Mouse (Mus musculus) CD8-positive naive resting alpha-beta T cell, adult 2 months (primary cell): ENCODE results near the gene Ypel2.
"Not testable (repeated sequence)": the region's sequence is repeated elsewhere in the genome, so short reads cannot be mapped to it uniquely, and the experiment has no call there.

Experiments used
- DNase-seq, 2 experiments: peaks; one replicate each; pipeline ENCODE4 v3.0.0; 2022; ENCODE audit warnings: low read depth in 2 of 2, low spot score in 2 of 2

Ypel2 gene

DNA sequence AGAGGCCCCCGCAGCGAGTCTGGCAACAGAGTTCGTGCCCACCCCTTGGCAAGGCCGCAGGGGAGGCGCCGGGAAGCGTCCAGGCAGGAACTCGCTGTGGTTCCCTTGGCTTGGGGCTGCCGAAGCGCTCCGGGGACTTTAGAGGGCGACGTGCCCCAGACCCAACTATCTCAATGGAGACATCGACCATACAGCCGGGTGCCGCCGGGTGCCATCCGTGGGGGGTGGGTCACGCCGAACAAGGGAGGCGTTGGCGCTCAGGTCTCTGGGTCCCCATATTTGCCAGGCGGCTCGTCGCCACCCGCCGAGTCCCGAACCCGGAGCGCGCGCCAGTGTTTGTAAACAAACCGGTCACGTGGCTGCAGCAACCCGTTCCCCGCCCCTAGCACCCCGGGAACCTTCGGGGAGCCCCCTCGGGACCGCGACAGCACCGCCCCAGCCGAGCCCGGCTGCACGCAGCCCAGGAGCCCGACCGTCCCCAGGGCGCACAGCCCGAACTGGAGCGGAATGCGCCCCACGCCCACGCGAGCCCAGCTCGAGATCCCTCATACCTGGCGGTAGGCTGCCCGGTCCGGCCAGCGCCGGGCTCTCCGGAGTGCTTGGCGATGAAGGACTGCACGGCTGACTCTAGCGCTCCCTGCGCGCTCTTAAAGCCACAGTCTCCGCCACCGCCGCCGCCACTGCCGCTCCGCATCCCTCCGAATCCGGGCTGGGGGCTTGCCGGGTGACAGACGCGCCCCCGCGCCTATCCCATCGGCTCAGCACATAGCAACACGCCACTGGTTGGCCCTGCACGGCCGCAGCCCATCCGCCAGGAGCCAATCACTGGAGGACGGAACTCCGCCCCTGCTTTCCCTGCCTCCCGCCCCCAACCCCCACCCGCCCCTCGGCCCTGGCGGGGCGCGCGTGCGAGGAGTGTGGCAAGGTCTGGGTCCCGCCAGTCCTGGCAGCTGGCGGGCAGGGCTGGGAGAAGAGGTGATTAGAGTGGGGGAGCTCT, at the start of gene Ypel2:
Ypel2 (minus strand) TSS at position 667 of the 997 bp plus-strand sequence.
- peak; percentile 70 to 75 for DNase-seq

DNA sequence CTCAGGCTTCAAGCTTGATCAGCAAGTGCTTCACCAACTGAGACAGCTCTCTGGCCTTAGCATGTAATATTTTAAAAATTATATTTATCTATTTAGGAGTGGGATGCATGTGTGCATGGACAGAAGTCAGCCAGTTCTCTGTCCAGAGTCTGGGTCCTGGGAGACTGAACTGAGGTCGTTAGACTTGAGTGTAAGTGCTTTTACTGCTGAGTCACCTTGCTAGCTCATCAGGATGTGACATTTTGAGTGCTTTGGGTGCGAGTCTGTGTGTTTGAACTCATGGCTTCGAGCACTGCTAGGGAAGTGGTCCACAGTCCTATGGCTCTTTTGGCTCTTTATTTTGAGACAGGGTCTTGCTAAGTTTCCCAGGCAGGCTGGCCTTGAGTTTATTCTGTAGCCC, 49.5 kb upstream of the Ypel2 start:
- no peak for DNase-seq

DNA sequence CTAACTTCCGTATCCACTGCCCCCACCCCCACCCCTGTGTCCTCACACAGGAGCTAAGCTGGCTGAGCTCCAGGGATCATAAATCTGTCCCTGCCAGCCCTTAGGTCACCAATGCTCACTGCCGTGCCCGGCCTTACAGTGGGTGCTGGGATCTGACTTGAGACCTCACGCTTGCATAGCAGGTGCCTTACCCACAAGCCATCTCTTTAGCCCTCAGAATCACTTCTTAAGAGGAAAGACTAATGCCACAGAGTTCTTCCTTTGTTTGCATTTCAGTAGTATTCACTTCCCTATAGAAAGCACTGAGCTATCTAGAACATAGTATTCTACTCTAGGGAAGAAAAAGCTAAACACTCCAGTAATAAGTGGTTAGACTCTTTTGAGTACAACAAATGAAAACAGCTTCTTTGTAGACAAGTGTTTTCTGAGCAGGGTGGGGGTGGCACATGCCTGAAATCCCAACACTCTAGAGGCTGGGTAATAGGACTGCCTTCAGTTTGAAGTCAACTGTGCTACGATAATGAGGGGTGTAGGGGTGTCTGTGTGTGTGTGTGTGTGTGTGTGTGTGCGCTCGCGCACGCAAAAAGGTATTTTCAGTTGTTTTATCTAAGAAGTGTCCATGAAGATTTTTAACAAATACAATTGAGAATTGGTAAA, 45.9 kb upstream of the Ypel2 start:
- no peak for DNase-seq

DNA sequence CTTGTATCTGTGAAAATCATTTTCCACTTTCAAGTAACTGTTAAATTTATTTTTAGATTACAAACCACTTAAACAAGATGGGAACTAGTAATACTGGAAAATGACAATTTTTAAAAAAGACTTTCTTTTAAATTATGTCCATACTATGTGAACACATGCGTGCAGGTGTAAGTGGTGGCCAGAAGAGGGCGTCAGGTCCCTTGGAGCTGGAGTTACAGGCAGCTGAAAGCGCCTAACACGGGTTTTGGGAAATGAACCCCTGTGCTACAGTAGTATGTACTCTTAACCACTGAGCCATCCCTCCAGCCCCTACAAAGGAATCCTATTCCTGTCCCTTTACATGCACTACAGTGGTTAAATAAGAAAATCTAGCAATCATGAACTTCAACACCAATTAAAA, 42.7 kb upstream of the Ypel2 start:
- no peak for DNase-seq

DNA sequence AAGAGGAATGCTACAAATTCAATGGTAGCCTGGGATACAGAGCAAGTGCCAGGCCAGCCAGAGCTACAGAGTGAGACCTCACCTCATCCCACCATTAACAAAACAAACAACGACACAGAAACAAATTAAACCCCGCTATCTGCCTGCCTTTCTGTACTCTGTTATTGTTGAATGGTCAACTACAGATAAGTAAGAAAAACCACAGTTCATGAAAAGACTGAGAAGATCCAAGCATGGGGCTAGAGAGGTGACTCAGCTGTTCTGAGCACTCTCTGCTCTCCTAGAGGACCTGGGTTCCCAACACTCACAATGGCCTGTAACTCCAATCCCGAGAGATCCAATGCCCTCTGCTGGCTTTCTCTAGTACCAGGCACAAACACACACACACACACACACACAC, 34.7 kb upstream of the Ypel2 start:
- no peak for DNase-seq

DNA sequence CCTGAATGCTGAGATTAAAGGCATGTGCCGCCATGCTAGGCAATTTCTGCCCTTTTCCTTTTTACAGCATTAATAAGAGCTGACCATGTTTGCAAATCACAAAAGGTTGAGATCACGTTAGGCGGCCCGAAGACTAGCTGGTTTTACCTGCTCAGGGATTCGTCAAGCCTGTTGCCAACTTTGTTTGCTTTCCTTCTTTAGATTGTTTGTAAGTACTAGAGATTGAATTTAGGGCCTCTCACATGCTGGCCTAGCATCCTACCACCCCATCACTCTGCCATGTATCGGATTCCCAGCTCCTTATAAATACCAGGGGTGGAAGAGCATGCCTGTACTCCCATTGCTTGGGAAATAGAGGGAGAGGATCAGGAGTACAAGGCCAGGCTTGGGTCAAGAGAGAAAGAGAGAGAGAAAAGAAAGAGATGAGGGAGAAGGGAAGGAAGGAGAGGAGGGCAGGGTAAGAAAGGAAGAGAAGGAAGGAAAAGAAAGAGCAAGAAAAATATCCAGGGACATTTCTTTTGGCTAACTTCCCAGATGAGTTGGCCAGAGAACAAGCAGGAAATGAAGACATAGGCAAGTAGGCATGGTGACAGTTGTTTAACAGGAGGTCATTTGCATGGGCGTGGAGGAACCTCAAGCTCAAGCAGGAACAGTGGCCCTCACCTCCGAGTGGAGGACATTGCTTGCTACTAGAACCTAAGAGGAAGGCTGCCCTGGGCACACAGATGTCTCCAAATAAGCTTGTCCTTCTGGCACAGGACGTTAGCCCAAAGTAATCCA, 32.8 kb upstream of the Ypel2 start:
- no peak for DNase-seq

DNA sequence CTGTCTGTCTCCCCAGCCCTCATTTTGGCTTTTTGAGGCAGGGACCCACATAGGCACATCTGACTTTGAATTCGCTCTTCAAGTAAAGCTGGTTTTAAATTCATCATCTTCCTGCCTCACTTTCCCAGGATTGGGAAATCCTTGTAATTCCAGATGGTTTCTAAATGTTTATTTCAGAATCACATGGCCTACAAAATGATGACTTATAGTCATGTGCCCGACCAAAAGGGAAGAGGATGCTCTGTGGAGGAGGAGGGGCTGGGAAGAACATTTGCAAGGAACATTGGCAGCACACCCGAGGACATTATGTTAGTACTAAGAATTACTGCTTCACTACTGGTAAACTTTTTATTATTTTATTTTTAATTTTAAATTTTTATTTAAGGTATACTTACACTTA, 31.8 kb upstream of the Ypel2 start:
- DNase-seq: no peak

DNA sequence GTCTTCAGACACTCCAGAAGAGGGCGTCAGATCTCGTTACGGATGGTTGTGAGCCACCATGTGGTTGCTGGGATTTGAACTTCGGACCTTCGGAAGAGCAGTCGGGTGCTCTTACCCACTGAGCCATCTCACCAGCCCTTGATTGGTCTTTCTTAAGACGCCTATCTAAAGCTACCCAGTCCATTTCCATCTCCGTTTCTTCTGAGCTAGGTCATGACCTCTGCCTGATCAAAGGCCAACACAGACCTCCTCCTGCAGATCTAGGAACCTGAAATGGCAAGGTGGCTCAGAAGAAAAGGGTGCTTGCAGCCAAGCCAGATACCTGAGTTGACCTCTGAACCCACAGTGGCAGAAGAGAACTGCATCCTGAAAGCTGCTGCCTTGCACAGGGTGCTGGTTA, 29.7 kb upstream of the Ypel2 start:
- DNase-seq: not testable (repeated sequence)

DNA sequence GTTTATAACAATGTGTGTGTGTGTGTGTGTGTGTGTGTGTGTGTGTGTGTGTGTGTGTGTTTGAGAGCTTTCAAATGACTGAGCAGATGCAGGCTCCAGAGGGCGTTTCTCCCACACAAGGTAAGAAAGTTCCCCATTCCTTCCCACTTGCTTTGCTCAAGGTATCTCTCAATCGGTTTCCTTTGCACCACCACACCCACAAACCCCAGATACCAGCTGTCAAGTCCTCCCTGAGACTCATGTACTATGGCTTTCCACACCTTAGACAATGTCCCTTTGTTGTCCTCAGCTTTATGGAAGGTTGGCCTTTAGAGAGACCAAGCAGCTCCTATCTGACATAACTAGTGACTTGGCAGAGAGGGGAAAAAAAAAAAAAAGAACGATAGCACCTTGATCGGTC, 29.3 kb upstream of the Ypel2 start:
- DNase-seq: no peak

DNA sequence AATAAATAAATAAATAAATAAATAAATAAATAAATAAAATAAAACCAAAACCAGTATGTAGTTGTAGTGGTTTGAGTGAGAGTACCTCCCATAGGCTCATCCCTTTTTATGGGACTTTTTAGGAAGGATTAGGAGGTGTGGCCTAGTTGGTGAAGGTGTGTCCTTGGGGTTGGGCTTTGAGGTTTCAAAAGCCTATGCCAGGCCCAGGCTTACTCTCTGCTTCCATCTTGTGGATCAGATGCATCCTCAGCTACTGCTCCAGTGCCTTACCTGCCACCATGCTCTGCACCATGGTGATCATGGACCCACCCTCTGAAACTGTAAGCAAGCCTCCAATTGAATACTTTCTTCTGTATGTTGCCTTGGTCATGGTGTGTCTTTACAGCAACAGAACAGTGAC, 28.0 kb upstream of the Ypel2 start:
- DNase-seq: no peak

DNA sequence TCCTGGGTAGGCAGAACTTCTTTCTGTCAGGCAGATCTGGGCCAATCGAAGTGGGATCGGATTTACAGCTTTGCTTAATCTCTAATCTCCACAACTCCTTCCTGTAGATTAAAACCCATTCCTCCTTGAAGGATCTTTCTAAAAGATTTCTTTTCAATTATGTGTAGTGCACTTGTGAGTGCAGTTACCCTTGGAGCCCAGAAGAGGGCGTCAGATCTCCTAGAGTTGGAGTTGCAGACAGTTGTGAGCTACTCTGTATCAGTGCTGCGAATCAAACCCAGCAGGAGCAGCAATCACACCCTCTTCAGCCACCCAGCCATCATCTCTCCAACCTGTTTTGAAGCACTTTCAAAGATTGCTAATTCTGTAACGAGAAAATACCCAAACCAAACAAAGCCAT, 26.9 kb upstream of the Ypel2 start:
- no peak for DNase-seq

DNA sequence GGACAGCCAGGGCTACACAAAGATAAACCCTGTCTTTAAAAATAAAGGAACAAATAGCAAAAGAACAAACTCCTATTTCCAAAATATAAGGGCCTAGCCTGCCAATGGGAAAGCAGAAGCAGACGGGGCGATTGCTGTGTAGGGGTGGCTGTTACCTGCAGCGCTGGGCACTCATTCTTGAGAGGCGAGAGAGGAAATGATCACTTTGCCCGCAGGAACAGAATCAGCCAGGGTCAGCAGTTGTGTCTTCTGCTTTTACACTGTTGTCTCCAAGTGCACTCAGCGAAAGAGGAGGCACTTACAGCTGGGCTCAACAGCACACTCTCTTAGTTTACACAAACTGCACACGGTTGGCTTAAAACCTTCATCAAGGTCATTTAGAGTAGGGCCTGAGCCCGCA, 25.9 kb upstream of the Ypel2 start:
- DNase-seq: no peak

DNA sequence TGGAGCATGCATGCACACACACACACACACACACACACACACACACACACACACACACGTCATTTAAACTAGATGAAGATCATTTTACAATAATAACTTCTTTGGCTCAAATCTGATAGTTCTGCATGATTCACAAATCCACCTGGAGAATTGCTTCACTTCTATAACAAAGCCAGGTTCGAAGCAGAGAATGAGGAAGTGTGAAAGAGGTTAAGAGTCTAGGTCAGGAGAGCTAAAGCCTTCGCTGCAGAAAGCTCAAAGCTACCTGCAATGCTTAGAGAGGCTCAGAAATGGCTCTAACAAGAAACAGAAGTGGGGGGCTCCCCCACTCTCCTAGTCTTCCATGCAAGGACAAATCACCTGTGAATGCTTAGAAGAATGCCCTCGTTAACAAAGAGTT, 24.6 kb upstream of the Ypel2 start:
- no peak for DNase-seq

DNA sequence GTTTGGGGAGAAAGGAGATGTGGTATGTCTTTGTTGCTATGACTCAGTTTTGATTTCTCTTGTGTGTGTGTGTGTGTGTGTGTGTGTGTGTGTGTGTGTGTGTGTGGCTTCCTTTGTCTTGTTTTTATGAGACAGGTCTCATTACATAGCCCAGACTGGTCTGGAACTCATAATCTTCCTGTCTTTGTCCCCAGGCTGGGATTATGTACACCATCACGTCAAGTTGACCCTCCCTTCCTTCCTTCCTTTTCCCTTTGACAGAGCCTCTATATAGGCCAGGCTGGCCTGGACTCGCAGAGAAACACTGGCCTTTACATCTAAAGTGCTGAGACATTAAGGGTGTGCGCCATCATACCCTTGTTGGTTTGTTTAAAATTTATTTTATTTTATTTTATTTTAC, 22.2 kb upstream of the Ypel2 start:
- DNase-seq: no peak

DNA sequence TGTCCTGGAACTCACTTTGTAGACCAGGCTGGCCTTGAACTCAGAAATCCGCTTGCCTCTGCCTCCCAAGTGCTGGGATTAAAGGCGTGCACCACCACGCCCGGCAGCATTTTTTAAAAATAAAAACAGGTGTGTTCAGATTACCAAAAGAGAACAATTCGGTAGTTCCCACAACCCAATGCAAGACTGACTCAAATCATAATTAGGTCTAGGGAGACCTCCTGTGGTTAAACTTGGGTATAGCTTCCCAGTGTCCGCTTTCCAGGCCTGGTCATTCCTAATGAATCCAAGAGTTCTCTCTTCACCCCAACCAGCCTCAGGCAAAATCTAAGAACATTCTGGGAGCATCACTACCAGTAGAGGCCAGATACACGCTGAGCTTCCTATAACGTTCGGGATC, 17.0 kb upstream of the Ypel2 start:
- no peak for DNase-seq

DNA sequence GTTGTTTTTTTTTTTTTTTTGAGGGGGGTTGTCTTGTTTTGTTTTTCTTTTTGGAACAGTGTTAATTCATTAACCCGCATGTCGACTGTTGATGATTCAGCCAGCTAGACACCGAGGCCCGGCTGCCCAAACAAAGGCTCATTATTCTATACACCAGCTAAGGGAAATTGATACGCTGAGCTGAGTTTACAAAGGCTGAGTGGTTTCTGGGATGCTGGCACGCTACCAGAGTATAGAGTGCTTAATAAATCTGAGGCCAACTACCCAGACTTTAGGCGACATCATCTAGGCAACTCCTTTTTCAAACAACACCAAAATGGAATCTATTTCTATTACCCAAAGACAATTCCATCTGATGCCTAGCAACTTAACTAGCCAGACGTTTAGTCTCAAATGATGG, 13.9 kb upstream of the Ypel2 start:
- DNase-seq: no peak

DNA sequence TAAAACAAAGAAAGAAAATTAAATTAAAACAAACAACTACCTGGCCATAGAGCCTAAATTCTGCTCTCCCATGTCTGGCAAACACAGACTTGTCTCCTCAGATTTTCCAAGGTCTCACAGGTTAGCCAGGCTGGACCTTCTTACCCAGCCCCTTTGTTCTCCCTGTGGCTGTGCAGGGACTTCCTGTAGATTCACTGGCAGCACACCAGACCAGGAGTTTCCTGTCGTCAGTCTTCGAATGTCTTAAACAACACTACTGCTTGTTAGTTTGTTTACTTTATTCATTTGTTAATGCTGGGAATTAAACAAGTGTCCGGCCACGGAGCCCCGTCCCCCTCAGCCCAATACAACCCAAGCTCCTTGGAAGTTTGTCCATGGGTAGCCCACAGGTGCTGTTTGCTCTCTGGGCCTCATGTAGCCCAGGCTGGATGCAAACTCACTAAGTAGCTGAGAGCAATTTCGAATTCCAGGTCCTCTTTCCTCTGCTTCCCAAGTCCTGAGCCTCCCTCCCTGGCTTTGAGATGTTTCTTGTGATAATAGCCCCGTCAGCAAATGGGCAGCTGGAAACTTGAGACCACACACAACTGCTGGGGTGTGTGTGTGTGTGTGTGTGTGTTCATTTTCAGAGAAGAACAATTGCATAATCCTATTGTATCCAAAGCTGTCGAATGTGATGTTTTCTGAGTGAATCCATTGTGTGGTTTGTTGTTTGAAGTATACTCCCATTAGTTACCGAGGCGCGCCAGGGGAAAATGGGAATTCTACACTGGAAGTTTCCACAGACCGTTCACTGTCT, 11.7 kb upstream of the Ypel2 start:
- DNase-seq: no peak

DNA sequence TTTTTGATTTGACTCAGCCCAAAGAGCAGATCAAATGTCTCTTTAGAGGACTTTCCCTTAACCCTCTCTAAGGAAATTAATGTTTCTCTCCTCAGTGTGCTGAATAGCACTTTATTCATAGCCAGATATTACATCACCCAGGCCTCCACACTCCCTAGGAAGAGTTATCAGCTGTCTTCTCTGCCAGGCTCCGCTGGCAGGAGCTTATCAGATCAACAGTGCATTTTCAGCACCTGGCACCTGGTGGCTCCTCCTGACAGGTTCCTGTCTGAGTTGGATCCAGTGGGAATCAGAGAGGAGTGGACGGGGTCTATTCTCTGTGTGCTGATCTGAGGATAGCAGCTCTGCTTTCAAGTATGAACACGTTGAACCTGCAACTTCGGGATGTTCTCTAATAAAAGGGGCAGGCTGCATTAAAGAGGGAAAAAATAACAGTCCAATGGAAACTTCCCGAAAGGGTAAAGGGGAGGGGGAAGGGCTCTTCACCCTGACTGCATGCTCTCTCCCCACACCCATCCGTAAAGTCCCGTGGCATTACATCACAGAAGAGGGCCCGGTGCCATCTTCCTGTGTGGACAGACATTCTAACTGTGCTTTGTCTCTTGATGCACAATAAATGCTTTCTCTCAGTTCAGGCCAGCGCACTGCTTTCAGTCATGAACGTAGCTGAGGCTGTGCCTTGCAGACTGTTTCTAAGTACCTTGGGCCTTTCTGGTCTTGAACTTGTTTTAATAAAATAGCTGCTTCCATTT, 8.7 kb upstream of the Ypel2 start:
- no peak for DNase-seq

DNA sequence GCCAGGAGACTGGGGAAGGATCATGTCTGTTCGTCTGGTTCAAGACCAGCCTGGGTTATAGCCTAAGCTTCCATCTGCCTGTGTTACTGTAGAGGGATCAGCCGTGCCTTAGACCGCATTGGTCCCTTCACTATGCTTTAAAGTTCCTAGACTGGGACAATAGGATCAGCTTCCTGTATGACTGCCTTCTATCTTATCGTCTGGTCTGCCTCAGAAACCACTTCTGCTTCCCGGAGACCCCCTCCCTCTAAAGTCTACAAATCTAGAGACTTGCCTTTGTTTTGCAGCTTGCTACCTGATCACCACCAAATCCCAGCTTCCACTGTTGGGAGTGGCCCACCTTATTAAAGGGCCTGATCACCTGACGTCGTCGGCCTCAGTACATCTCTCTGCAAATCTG, 7.7 kb upstream of the Ypel2 start:
- DNase-seq: no peak

DNA sequence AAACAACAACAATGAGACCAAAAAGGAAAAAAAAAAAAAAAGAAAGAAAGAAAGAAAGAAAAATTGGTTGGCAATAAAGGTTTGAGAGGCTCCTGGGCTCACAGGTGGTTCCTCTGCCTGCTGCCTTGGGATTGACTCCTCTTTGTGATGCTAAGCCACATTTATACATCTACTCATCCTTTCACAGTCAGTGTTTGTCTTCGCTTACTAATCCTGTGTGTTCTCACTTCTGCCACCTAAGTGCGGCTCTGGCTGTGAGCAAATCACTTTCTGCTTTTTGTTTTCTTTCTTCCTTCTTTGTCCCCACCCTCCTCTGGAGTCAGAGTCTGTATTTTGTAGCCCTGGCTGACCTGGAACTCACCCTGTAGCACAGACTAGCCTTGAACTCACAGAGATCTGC, 2.8 kb upstream of the Ypel2 start:
- no peak for DNase-seq
